Mouse (Mus musculus) MEL (cell line): ENCODE data around the gene En2.

Source experiments
- CTCF ChIP-seq, 3 experiments: IDR thresholded peaks in 2 of 3; conservative IDR thresholded peaks in 1 of 3; 2 replicates each; pipeline ENCODE4 v1.5.1; 2011 to 2012; ENCODE audit warnings: low read length in 3 of 3, low read depth in 2 of 3, mild to moderate bottlenecking in 2 of 3, improper control_type of control experiment in 1 of 3, inconsistent platforms in 1 of 3, mixed read lengths in 1 of 3, moderate library complexity in 1 of 3; ENCODE audit not compliant: control insufficient read depth in 1 of 3, insufficient read depth in 1 of 3, poor library complexity in 1 of 3, severe bottlenecking in 1 of 3
- NELFE ChIP-seq: IDR thresholded peaks from 2 replicates; pipeline ENCODE4 v1.6.1; 2011; ENCODE audit warnings: low read depth, low read length, improper control_type of control experiment
- POLR2A ChIP-seq, 2 experiments: IDR thresholded peaks; 2 replicates each; pipeline ENCODE4 v1.6.1; 2011 to 2012; ENCODE audit warnings: low read length in 2 of 2, mild to moderate bottlenecking in 2 of 2, control low read depth in 1 of 2, improper control_type of control experiment in 1 of 2, low read depth in 1 of 2, moderate library complexity in 1 of 2; ENCODE audit not compliant: control insufficient read depth in 1 of 2, insufficient read depth in 1 of 2, poor library complexity in 1 of 2

DNA sequence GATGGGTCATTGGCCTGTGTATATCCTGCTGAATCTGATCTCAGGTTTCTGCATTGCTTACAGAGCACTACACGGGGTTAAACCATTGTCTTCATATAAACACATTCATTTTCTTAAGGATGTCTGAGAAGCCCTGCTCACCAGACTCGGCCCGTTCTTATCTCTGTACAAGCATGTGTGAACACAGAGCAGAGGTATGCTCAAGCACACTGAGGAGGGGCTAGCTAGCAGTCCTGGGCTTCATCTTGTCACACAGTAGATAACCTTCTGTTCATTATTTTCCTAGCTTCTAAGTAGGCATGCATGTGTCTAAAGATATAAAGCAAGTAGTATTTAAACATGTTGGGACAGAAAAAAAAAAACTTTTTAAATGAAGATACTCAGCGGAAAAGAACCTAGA, 41.0 kb downstream of the En2 start:
- TF ChIP-seq CTCF (IDR thresholded peaks at IDR 0.05 in 2 of 3, conservative IDR thresholded peaks at IDR 0.05 in 1 of 3; ENCODE audit: control insufficient read depth in 1 of 3, insufficient read depth in 1 of 3, low read depth in 2 of 3, low read length in 3 of 3, poor library complexity in 1 of 3, severe bottlenecking in 1 of 3): no peak
- TF ChIP-seq POLR2A (IDR thresholded peaks at IDR 0.05; ENCODE audit: control insufficient read depth in 1 of 2, insufficient read depth in 1 of 2, low read depth in 1 of 2, low read length in 2 of 2, poor library complexity in 1 of 2): no peak
- no peak for TF ChIP-seq NELFE
